Mouse (Mus musculus) skeletal muscle tissue, adult 2 months (tissue): Measurements from ENCODE around the gene Ppp1r36.

Source experiments
- DNase-seq: peaks from one replicate; pipeline ENCODE4 v3.0.0-alpha.2; 2012; ENCODE audit warnings: low read depth, low spot score

The Ppp1r36 gene

GRCm38 (mm10) chr12:76417433-76417854, at the start of gene Ppp1r36:
Gene Ppp1r36, plus strand, starts transcription at chr12:76417538.
- DNase-seq, result no peak

- DNase-seq, result no peak
Measured at GRCm38 (mm10) chr12:76368201-76368789, 49.0 kb upstream of the Ppp1r36 start.

- DNase-seq, result peak; percentile 38
Measured at GRCm38 (mm10) chr12:76368790-76369205, 48.5 kb upstream of the Ppp1r36 start.

DNA sequence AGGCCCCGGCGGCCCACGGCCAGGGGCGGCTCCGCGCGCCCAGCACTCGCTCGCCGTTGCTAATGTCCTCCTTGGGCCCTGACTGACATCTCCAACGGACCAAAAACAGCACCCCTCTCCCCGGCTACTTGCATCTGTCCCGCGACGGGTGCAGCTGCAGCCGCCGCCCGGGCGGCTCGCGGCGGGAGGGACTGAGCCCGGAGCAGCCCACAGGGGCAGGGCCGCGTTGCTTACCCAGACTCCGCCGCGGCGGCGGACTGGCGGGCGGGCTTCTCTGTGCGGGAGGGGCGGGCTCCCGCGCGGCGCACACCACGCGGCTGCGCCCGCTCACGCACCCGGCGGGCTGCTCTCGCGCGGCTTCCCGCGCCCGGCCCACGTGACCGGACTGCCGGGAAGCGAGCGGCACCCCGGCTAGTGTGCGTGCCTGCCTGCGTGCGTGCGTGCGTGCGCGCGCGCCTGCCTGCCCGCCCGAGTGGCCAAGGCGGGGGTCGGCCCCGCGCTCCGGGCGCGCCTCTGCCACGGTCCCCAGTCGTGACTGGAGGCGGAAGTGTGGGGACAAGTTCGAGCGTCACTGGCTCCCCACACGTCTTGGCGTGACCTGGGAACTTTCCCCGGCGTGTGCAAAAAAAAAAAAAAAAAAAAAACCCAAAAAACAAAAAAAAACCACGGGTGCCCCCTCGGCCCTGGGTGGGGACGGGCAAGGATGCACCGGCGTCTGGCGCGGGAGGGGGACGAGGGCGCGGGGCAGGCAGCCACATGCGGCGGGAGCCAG, 47.9 kb upstream of the Ppp1r36 start, which contains the start of gene Zbtb25:
Gene Zbtb25, minus strand, starts transcription at position 397 of the 772 bp plus-strand sequence.
- DNase-seq, result peak; percentile 90

GRCm38 (mm10) chr12:76369978-76370830, 47.1 kb upstream of the Ppp1r36 start, which contains the start of gene Zbtb1:
Gene Zbtb1, plus strand, starts transcription at chr12:76370266.
- DNase-seq, result peak; percentile 75

DNA sequence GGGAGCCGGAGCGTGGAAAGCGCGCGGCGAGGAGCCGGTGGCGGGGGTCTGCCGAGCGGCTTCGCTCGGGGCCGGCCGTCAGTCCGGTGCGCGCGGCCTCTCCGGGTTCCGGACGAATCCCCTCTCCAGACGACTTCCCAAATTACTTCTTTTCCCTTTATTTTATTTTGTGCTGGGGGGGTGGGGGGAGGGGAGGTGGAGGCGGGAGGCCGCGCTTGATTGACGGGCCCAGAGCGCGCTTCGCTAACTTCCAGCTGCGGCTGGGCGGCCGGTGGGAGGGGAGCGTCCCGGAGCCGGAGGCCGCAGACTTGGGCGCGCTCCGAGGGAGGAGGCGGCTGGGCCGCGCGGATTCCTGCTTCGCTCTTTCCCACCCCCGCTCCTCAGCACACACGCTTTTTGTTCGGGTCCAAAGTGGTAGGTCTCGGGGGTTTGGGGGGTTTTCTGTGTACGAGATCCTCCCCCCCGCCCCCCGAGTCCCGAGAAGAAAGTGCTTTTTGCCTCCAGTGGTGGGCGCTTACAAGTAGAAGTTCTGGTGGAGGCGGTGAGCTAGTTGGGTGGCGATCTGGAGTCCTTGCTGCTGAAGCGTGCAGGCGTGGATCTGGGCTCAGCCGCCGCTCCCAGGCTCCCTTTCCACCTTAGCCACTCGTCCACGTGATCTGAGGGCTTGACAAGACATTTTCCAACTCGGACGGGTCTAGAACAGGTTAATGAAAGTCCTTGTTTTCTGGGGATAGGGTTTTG, 46.3 kb upstream of the Ppp1r36 start:
- peak; percentile 66 for DNase-seq

GRCm38 (mm10) chr12:76372046-76372445, 45.3 kb upstream of the Ppp1r36 start:
- DNase-seq, result no peak

DNA sequence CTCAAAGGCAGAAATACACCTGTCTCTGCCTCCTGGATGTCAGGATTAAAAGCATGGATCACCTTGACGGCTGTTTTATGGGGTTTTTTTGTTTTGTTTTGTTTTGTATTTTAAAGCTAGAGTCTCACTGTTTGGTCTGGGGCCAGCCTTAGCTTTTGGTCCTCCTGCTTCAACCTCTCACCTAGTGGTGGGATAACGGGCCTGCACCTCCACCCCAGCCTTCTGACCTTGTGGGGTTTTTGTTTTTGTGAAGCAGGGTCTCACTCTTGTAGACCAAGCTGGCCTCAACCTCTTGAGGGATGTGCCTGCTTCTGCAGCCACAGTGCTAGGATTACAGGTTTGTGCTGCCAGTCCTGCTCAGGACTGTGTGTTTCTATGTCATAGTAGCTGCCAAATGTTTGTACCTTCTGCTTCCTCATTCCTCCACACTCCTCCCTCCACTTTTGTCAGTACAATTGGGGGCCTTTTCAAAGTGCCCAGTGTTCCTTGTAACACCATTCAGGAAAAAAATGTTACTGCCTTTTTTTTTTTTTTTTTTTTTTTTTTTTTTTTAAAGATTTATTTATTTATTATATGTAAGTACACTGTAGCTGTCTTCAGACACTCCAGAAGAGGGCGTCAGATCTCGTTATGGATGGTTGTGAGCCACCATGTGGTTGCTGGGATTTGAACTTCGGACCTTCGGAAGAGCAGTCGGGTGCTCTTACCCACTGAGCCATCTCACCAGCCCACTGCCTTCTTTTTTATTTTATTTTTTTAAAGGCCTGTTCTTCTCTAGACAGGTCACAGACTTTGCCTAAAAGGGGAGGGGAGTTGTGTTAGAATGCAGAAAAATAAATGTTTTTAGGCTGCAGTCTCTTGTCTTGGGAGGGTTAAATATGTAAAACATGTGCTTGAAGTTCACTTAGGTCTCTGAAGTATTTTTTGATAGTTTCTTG, 44.2 kb upstream of the Ppp1r36 start:
- DNase-seq, result no peak

DNA sequence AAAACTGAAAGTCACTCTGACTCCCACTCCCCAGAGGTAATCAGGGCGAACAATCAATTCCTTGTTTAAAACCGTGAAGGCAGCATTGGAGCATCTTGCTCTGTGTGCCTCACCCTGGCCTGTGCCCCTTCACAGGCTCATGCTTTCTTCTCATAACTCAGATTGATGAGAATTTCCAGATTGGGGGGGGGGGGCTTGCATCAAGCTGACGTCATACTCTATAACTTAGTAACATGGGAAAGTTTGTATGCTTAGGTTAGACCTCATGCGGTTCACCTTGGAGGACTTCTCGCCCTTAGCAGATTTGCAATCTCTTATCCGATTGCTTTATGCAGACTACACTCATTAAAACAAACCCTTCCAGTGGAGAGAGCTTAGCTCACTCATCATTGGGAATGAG, 43.3 kb upstream of the Ppp1r36 start:
- DNase-seq, result no peak

DNA sequence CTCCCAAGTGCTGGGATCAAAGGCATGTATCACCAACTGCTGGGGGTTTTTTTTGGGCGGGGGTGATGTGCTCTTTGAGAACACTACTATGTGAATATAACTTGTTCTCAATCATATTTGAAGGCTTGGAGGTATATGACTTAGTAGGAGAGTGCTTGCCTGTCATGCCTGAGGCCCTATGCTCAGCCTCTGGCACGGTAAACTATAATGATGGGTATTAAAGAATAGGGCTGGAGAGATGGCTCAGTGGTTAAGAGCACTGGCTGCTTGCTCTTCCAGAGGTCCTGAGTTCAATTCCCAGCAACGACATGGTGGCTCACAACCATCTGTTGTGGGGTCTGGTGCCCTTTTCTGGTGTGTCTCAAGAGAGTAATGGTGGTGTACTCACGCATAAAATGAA, 42.4 kb upstream of the Ppp1r36 start:
- DNase-seq, result no peak

- no peak for DNase-seq
Measured at GRCm38 (mm10) chr12:76375506-76375905, 41.8 kb upstream of the Ppp1r36 start.

- no peak for DNase-seq
Measured at GRCm38 (mm10) chr12:76376649-76377048, 40.7 kb upstream of the Ppp1r36 start.

- no peak for DNase-seq
Measured at GRCm38 (mm10) chr12:76377059-76377458, 40.3 kb upstream of the Ppp1r36 start.

DNA sequence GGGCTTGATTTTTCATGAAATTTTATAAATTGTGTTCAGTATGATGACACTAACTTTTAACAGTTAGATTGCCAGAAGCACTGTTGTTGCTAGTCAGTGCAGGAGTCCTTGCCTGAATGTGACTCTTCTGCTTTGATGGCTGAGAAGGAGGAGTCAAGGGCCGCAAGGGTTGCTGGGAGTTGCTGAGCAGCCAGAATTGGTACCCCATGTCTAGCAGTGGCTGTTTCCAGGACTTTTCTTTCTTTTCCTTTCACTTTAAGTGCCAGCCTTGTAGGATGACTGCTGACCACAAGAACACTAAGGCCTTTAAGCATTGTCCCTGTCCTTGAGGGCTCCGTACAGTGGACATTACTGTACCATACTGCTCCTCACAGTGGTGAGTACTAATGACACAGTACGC, 39.6 kb upstream of the Ppp1r36 start:
- no peak for DNase-seq

- no peak for DNase-seq
Measured at GRCm38 (mm10) chr12:76378556-76378955, 38.8 kb upstream of the Ppp1r36 start.

DNA sequence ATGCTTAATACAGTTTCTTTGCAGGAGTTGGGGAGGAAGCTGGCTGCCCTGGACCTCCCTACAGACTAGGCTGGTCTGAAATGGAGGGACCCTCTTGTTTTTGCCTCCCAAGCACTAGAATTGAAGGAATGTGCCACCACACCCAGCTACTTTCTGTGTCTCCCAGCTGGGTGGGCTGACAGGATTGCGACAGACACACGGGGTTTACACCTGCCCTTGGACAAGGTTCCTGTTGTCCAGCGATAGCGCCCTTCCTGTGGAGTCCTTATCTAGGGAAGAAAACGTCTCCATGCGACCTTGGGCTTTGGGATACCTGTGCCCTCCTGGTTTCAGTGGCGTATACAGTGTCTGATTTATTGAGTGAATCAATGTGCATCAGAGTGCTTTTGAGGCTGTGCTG, 37.2 kb upstream of the Ppp1r36 start:
- DNase-seq, result no peak

DNA sequence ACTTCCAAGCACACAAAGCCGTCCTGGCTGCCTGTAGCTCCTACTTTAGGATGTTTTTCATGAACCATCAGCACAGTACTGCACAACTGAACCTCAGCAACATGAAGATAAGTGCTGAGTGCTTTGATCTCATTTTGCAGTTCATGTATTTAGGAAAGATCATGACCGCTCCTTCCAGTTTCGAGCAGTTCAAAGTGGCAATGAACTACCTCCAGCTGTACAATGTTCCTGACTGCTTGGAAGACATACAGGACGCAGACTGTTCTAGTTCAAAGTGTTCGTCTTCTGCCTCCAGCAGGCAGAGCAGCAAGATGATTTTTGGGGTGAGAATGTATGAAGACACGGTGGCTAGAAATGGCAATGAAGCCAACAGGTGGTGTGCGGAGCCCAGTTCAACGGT, 32.0 kb upstream of the Ppp1r36 start:
- DNase-seq, result no peak

- DNase-seq, result no peak
Measured at GRCm38 (mm10) chr12:76388794-76389193, 28.5 kb upstream of the Ppp1r36 start.

DNA sequence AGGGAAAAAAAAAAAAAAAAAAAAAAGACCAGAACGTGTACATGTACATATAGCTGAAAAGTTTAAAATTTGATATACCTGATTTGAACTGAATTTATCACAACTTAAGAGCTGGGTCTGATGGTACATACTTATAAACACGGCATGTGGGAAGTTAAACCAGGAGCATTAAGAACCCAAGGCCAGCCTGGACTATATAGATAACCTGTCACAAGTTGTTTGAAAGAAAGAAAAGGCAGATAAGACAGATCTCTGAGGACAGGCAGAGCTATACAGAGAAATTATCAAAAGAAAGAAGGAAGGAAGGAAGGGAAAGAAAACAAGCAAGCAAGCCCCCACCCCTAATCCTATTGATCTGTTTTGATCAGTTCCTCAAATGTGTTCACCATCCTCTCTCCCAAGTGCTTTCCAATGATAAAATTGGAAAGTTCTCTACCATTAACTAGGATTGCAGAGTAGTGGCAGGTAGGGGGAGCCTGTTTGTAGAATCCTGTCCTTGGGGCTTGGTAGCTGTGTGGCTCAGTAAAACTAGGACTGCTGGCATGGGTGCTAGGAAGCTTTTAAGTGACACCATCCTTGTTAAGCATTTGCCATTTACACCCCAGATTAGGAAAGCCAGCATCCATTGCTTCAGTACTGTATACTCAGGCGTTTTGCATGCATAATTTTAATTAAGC, 25.6 kb upstream of the Ppp1r36 start:
- no peak for DNase-seq

DNA sequence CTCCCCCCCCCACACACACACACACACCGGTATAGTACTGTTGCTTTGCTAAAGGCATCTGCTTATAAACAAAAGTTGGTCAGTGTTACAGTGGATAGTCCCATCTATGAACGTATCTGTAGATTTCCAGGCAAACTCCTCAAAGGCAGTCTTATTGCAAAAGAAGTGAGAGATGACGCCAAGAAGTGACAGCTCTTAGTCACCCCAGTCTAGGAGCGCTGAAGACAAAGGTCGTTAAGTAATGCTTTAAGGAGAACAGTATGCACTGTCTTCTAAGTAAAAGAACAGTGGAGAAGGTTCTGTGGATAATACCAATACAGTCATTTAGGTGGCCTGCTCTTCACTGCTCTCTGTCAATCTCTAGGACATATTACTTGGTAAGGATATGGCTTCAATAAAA, 24.4 kb upstream of the Ppp1r36 start:
- no peak for DNase-seq
